Mouse (Mus musculus): ENCODE measurements around the gene Psmb7. TPM values are rescaled to one million over a fixed set of nuclear protein-coding genes. Genes with fewer than 3 reads are reported as not detected.

The Psmb7 gene
- polyA plus RNA-seq, 1 experiment from 2014 or later, result 270 TPM

- no peak overlapping the region for H3K27ac ChIP-seq (ENCODE audit: low read depth)
- H3K9me3 ChIP-seq (ENCODE audit: low read depth, low read length), result no peaks in the 10 kb centered on the region
- H3K4me1 ChIP-seq (ENCODE audit: insufficient read depth), result no peaks in the 10 kb centered on the region
- H3K9ac ChIP-seq, result no peak overlapping the region
- H3K36me3 ChIP-seq (ENCODE audit: insufficient read depth), result peaks cover 25% of the 10 kb centered on the region
- no peak overlapping the region for H3K4me2 ChIP-seq
- no peak for DNase-seq
- no peak overlapping the region for H3K4me3 ChIP-seq (ENCODE audit: low read depth, low read length)
- ATAC-seq (ENCODE audit: insufficient read depth), result no peak
- WGBS, result 75% methylated on average over 7 of the region's 7 CpGs
- TF ChIP-seq CTCF (IDR thresholded peaks at IDR 0.05; ENCODE audit: low read depth), result no peak
- H3K27me3 ChIP-seq (ENCODE audit: insufficient read depth, low read length), result no peaks in the 10 kb centered on the region
These were observed 49.0 kb downstream of the Psmb7 start for GRCm38 (mm10) chr2:38594874-38595273.

- Histone ChIP-seq H3K4me3 (ENCODE audit: low read depth, low read length) (no peak overlapping the region), H3K4me1 (ENCODE audit: insufficient read depth) (no peaks in the 10 kb centered on the region), H3K36me3 (ENCODE audit: insufficient read depth) (peaks cover 47% of the 10 kb centered on the region), H3K9ac (no peak overlapping the region), H3K9me3 (ENCODE audit: low read depth, low read length) (no peaks in the 10 kb centered on the region), H3K27me3 (ENCODE audit: insufficient read depth, low read length) (no peaks in the 10 kb centered on the region), H3K27ac (ENCODE audit: low read depth) (no peak overlapping the region), H3K4me2 (no peak overlapping the region)
- TF ChIP-seq CTCF (IDR thresholded peaks at IDR 0.05; ENCODE audit: low read depth), result peak; percentile 49
- DNase-seq (peak; percentile 60), ATAC-seq (ENCODE audit: insufficient read depth) (no peak)
- 63% methylated on average over 6 of the region's 6 CpGs for WGBS
These were observed 52.0 kb downstream of the Psmb7 start for GRCm38 (mm10) chr2:38591751-38592459.

- Histone ChIP-seq H3K4me1 (ENCODE audit: insufficient read depth) (no peaks in the 10 kb centered on the region), H3K9ac (no peak overlapping the region), H3K27me3 (ENCODE audit: insufficient read depth, low read length) (no peaks in the 10 kb centered on the region), H3K27ac (ENCODE audit: low read depth) (no peak overlapping the region), H3K9me3 (ENCODE audit: low read depth, low read length) (no peaks in the 10 kb centered on the region), H3K4me3 (ENCODE audit: low read depth, low read length) (no peak overlapping the region), H3K36me3 (ENCODE audit: insufficient read depth) (peaks cover 75% of the 10 kb centered on the region), H3K4me2 (no peak overlapping the region)
- TF ChIP-seq CTCF (IDR thresholded peaks at IDR 0.05; ENCODE audit: low read depth), result no peak
- whole genome bisulfite sequencing, result 69% methylated on average over 6 of the region's 6 CpGs
- DNase-seq, result no peak
- ATAC-seq (ENCODE audit: insufficient read depth), result no peak
These were observed 57.2 kb downstream of the Psmb7 start for GRCm38 (mm10) chr2:38586733-38587132.

GRCm38 (mm10) chr2:38585379-38585736 is 58.5 kb downstream of the Psmb7 start:
- no peaks in the 10 kb centered on the region for H3K9me3 ChIP-seq (ENCODE audit: low read depth, low read length)
- DNase-seq (no peak), ATAC-seq (ENCODE audit: insufficient read depth) (peak; percentile 30; the same call in 1 of the 2 replicates)
- peaks cover 80% of the 10 kb centered on the region for H3K36me3 ChIP-seq (ENCODE audit: insufficient read depth)
- no peak overlapping the region for H3K27ac ChIP-seq (ENCODE audit: low read depth)
- no peak overlapping the region for H3K9ac ChIP-seq
- H3K4me2 ChIP-seq, result no peak overlapping the region
- no peaks in the 10 kb centered on the region for H3K27me3 ChIP-seq (ENCODE audit: insufficient read depth, low read length)
- whole genome bisulfite sequencing, result 29% methylated on average over 5 of the region's 5 CpGs
- H3K4me1 ChIP-seq (ENCODE audit: insufficient read depth), result no peaks in the 10 kb centered on the region
- TF ChIP-seq CTCF (IDR thresholded peaks at IDR 0.05; ENCODE audit: low read depth), result no peak
- no peak overlapping the region for H3K4me3 ChIP-seq (ENCODE audit: low read depth, low read length)

GRCm38 (mm10) chr2:38584514-38585378 is 59.1 kb downstream of the Psmb7 start:
- H3K27me3 ChIP-seq (ENCODE audit: insufficient read depth, low read length), result no peaks in the 10 kb centered on the region
- no peaks in the 10 kb centered on the region for H3K9me3 ChIP-seq (ENCODE audit: low read depth, low read length)
- DNase-seq, result no peak
- H3K4me2 ChIP-seq, result no peak overlapping the region
- H3K4me3 ChIP-seq (ENCODE audit: low read depth, low read length), result no peak overlapping the region
- no peak for TF ChIP-seq CTCF (IDR thresholded peaks at IDR 0.05; ENCODE audit: low read depth)
- H3K9ac ChIP-seq, result no peak overlapping the region
- no peak overlapping the region for H3K27ac ChIP-seq (ENCODE audit: low read depth)
- no peak for ATAC-seq (ENCODE audit: insufficient read depth)
- 57% methylated on average over 13 of the region's 13 CpGs for WGBS
- no peaks in the 10 kb centered on the region for H3K4me1 ChIP-seq (ENCODE audit: insufficient read depth)
- peaks cover 80% of the 10 kb centered on the region for H3K36me3 ChIP-seq (ENCODE audit: insufficient read depth)

GRCm38 (mm10) chr2:38583982-38584381 is 59.9 kb downstream of the Psmb7 start:
- Histone ChIP-seq H3K9me3 (ENCODE audit: low read depth, low read length) (no peaks in the 10 kb centered on the region), H3K27me3 (ENCODE audit: insufficient read depth, low read length) (no peaks in the 10 kb centered on the region), H3K4me2 (no peak overlapping the region), H3K9ac (no peak overlapping the region), H3K27ac (ENCODE audit: low read depth) (no peak overlapping the region), H3K36me3 (ENCODE audit: insufficient read depth) (peaks cover 82% of the 10 kb centered on the region), H3K4me1 (ENCODE audit: insufficient read depth) (peaks cover 6% of the 10 kb centered on the region), H3K4me3 (ENCODE audit: low read depth, low read length) (no peak overlapping the region)
- ATAC-seq (ENCODE audit: insufficient read depth) (no peak), DNase-seq (no peak)
- TF ChIP-seq CTCF (IDR thresholded peaks at IDR 0.05; ENCODE audit: low read depth), result no peak
- WGBS, result 71% methylated on average over 2 of the region's 2 CpGs

GRCm38 (mm10) chr2:38579528-38579927 is 64.4 kb downstream of the Psmb7 start:
- Histone ChIP-seq H3K27ac (ENCODE audit: low read depth) (peak overlapping the region; percentile 78), H3K36me3 (ENCODE audit: insufficient read depth) (peaks cover 69% of the 10 kb centered on the region), H3K4me1 (ENCODE audit: insufficient read depth) (peaks cover 11% of the 10 kb centered on the region), H3K9ac (no peak overlapping the region), H3K4me3 (ENCODE audit: low read depth, low read length) (no peak overlapping the region), H3K9me3 (ENCODE audit: low read depth, low read length) (no peaks in the 10 kb centered on the region), H3K4me2 (no peak overlapping the region), H3K27me3 (ENCODE audit: insufficient read depth, low read length) (no peaks in the 10 kb centered on the region)
- no peak for DNase-seq
- 50% methylated on average over 1 of the region's 1 CpGs for WGBS
- no peak for TF ChIP-seq CTCF (IDR thresholded peaks at IDR 0.05; ENCODE audit: low read depth)
- ATAC-seq (ENCODE audit: insufficient read depth), result no peak; the same call in 1 of the 2 replicates

Data from lung, embryonic 14.5 days (tissue).